Mouse (Mus musculus) spleen, adult 2 months (tissue): ENCODE data around the gene Perp. TPM values are rescaled to one million over a fixed set of nuclear protein-coding genes. Genes with fewer than 3 reads are reported as not detected.
A peak's percentile ranks its signal among the peaks of the same experiment; 100 is the strongest.

Experiments used
- DNase-seq, 2 experiments: peaks; one replicate each; pipeline versions ENCODE4 v3.0.0 to v3.0.0-alpha.2; 2012 to 2021; ENCODE audit warnings: low spot score in 2 of 2, low read depth in 1 of 2
- H3K27ac ChIP-seq: fragments of 200-500 bp; 2 replicates; pipeline ENCODE4 v1.5.1; 2012; ENCODE audit warnings: low read length, inconsistent platforms; ENCODE audit not compliant: insufficient read depth
- H3K27me3 ChIP-seq: fragments of 200-500 bp; 2 replicates; pipeline ENCODE4 v1.6.1; 2012; ENCODE audit warnings: mild to moderate bottlenecking, moderate library complexity, low read length, inconsistent platforms; ENCODE audit not compliant: control insufficient read depth, insufficient read depth
- H3K36me3 ChIP-seq: fragments of 200-500 bp; 2 replicates; pipeline ENCODE4 v1.6.1; 2012; ENCODE audit warnings: mild to moderate bottlenecking, low read length, inconsistent platforms; ENCODE audit not compliant: control insufficient read depth, insufficient read depth
- H3K4me1 ChIP-seq: fragments of 200-500 bp; 2 replicates; pipeline ENCODE4 v1.6.1; 2011; ENCODE audit warnings: inconsistent platforms; ENCODE audit not compliant: control insufficient read depth, insufficient read depth, insufficient read length
- H3K4me3 ChIP-seq: fragments of 200-500 bp; 2 replicates; pipeline ENCODE4 v1.5.1; 2011; ENCODE audit warnings: mild to moderate bottlenecking, inconsistent platforms; ENCODE audit not compliant: insufficient read depth, insufficient read length; ENCODE audit errors: extremely low read depth
- CTCF ChIP-seq: fragments of 200-500 bp; IDR thresholded peaks from 2 replicates; pipeline ENCODE4 v1.5.1; 2011; ENCODE audit warnings: mild to moderate bottlenecking, inconsistent platforms; ENCODE audit not compliant: insufficient read depth, insufficient read length, insufficient replicate concordance; ENCODE audit errors: extremely low read depth
- POLR2A ChIP-seq: fragments of 200-500 bp; IDR thresholded peaks from 2 replicates; pipeline ENCODE4 v1.6.1; 2011; ENCODE audit warnings: low read depth, low read length, inconsistent platforms
- WGBS: fragments of 180-500 bp; shearing (Covaris S2); methylation state at CpG from one replicate; pipeline ENCODE4 v1.1.7; 2018; 5-methylcytosine and 5-hydroxymethylcytosine counted together
- polyA plus RNA-seq: library from polyadenylated mRNA; depleted of rRNA; stranded (reverse); fragments of >200 nt; gene quantifications from 2 replicates; pipeline ENCODE4 v1.2.3, GENCODE M21; 2012; rRNA removed

Gene Perp
- polyA plus RNA-seq, 1 experiment = 1.1 TPM

DNA sequence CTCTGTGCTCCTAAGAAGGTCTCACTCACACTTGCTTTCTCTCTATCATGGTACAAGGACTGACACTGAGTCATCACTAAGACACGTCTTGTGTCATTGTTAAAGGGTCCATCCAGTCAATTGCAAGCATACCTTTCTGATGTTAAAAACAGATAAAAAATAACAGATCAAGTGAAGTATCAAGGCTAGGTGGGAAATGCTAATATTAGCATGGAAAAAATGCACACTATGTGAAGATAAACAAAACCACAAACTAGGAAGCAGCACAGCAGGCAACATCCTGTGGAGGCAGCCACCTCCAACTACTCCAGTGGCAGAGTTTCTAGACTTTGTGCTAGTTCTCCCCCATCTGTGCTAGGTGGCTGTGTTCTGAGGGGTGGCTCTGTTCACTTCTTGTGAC lies 47.3 kb downstream of the Perp start:
- Histone ChIP-seq H3K27ac (no peak overlapping the region), H3K4me3 (no peak overlapping the region), H3K27me3 (no peaks in the 10 kb centered on the region), H3K36me3 (no peaks in the 10 kb centered on the region), H3K4me1 (no peaks in the 10 kb centered on the region)
- TF ChIP-seq POLR2A = no peak
- no peak for TF ChIP-seq CTCF
- WGBS = 73% methylated on average over 1 of the region's 1 CpGs
- DNase-seq = no peak

DNA sequence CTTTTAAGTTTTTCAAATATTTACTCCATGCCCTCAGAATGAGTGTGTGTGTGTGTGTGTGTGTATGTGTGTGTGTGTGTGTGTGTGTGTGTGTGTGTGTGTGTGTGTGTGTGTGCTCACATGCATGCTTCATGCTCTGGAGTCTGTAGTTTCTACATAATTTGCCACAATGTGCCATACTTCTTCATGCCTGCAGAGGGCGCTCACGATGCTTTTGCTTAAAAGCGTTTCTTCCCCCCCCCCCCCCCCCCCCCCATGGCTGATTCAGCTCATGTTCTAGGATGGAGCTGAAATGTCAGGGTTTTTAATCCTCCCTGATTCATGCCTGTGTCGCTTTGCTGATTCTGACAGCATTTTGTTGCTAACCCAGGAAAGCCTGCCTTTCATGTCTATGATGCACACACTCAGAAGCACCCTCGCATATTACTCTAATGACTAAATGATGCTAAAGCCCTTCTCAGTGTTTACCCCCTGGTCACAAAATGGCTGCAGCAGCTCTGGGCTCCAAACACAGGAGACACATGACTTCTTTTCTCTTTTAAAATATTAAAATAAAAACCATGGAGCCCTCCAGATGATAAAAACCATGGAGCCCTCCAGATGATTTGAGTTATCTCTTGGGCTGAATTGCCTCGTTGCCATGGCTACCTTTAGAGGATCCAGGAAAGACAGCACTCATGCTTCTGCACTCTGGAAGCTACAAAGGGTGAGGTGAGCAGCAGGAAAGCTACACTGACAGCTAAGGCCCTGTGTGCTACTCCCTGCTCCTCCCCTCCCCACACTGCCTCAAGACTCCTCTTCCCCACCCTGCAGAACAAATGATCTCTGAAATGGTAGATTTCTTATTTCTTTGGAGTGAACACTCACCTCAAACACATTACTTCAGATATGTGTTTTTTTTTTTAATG lies 49.7 kb downstream of the Perp start:
- Histone ChIP-seq H3K4me1 (no peaks in the 10 kb centered on the region), H3K27me3 (no peaks in the 10 kb centered on the region), H3K27ac (no peak overlapping the region), H3K36me3 (no peaks in the 10 kb centered on the region), H3K4me3 (no peak overlapping the region)
- no peak for DNase-seq
- 43% methylated on average over 6 of the region's 6 CpGs for WGBS
- TF ChIP-seq CTCF = no peak
- no peak for TF ChIP-seq POLR2A

DNA sequence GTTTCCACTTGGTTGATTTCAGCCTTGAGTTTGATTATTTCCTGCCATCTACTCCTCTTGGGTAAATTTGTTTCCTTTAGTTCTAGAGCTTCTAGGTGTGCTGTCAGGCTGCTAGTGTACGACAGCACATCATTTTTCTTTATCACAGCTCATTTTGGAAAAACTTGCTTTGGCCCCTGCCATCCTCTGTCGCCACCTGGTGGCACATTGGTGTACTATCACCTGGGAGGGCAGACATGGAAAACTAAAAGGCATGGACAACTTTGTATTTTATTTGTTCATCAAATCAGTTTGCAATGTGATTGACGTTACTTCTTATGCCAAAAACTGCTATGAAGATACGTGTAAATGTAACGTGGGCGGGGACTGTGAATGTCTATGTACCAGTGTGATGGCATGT lies 59.3 kb downstream of the Perp start:
- TF ChIP-seq POLR2A = no peak
- TF ChIP-seq CTCF = peak; percentile 82; the same call in 1 of the 2 replicates
- Histone ChIP-seq H3K36me3 (no peaks in the 10 kb centered on the region), H3K27me3 (no peaks in the 10 kb centered on the region), H3K4me3 (no peak overlapping the region), H3K27ac (no peak overlapping the region), H3K4me1 (no peaks in the 10 kb centered on the region)
- WGBS = 27% methylated on average over 6 of the region's 6 CpGs
- peak in 1 of 2 experiments; percentile 26 for DNase-seq

Other genes with a start within 250 kb of the Perp start
- 0.19 and 0.31 TPM in 2 replicates for gene Arfgef3, start 101.1 kb upstream of the Perp start, polyA plus RNA-seq
- gene Gm4922, start 58.2 kb upstream of the Perp start, polyA plus RNA-seq = not detected in 2 replicates
- gene Tnfaip3, start 170.6 kb downstream of the Perp start, polyA plus RNA-seq = 12.2 and 13.0 TPM in 2 replicates